Mouse (Mus musculus): ENCODE measurements around the gene Smim20.

- TF ChIP-seq CTCF (IDR thresholded peaks at IDR 0.05; ENCODE audit: extremely low read depth, insufficient read length, insufficient replicate concordance, low read depth, low read length) (no peak), POLR2A (IDR thresholded peaks at IDR 0.05; ENCODE audit: low read depth, low read length) (no peak)
Measured at GRCm38 (mm10) chr5:53235551-53235950, 31.3 kb upstream of the Smim20 start.
